Mouse (Mus musculus): ENCODE measurements at regions not wholly inside any gene's neighbourhood (a gene's known extent, or its start where the extent isn't known, plus 50 kb on each side); places are given as distances from the start of the nearest gene placed in this dataset.
A peak's percentile ranks its signal among the peaks of the same experiment; 100 is the strongest.

DNA sequence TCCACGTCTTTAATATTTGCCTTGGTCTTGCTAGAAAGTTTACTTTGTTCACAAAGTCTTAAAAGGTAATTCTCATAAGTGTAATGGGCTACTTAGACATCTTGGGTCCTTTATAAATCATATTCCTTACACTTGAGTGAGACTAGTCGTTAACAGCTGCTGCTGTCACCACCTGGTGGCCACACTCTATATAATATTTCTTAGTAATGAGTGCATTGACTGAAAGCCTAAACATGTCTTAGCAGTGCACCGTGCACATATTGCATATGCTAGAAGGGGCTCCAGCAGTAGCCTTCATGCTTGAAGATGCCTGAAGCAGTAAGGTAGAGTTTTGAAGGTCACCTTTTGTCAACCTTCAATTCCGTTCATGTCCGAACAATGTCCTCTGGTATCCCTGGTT, 177.2 kb downstream of the Nuf2 start:
- H3K9ac ChIP-seq (ENCODE audit: low read depth, low read length), result no peak overlapping the region
- H3K27me3 ChIP-seq (ENCODE audit: control insufficient read depth, insufficient read depth, low read length), result no peaks in the 10 kb centered on the region
- DNase-seq (ENCODE audit: low spot score) (peak; percentile 33), ATAC-seq (ENCODE audit: low FRiP score) (no peak)
- no peaks in the 10 kb centered on the region; the same call in 1 of the 2 replicates for H3K4me1 ChIP-seq (replicated peaks; ENCODE audit: control insufficient read depth, insufficient read depth, low read length)
- no peak overlapping the region for H3K4me2 ChIP-seq (replicated peaks; ENCODE audit: low read depth, low read length)
- H3K36me3 ChIP-seq (ENCODE audit: control insufficient read depth, insufficient read depth, low read length), result no peaks in the 10 kb centered on the region
- no peaks in the 10 kb centered on the region for H3K9me3 ChIP-seq (ENCODE audit: control insufficient read depth, low read length)
- WGBS, result 81% methylated on average over 5 of the region's 5 CpGs
- no peak overlapping the region for H3K27ac ChIP-seq (ENCODE audit: low read depth, low read length)
- no peak overlapping the region for H3K4me3 ChIP-seq (ENCODE audit: low read depth, low read length)

DNA sequence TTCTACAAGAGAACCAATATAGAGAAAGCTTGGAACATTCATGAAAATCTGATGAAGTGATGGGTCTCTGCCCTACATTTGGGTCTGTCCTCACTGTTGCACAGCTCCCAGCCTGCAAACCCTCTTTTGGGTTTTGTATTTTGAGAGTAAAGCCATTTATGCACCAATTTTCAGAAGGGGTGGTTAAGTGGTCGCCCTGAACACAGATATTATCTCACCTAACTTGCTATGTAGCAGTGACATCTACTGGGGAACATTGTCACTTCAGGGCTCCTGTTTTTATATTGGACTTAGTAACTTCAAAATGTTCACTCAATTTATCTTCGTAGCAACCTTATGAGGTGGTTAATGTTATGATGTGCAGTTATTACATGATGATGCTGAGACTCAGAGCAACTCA, 183.6 kb downstream of the Nuf2 start:
- Histone ChIP-seq H3K4me1 (replicated peaks; ENCODE audit: control insufficient read depth, insufficient read depth, low read length) (no peaks in the 10 kb centered on the region), H3K9me3 (ENCODE audit: control insufficient read depth, low read length) (no peaks in the 10 kb centered on the region), H3K36me3 (ENCODE audit: control insufficient read depth, insufficient read depth, low read length) (no peaks in the 10 kb centered on the region), H3K9ac (ENCODE audit: low read depth, low read length) (no peak overlapping the region), H3K4me3 (ENCODE audit: low read depth, low read length) (no peak overlapping the region), H3K4me2 (replicated peaks; ENCODE audit: low read depth, low read length) (no peak overlapping the region), H3K27me3 (ENCODE audit: control insufficient read depth, insufficient read depth, low read length) (no peaks in the 10 kb centered on the region), H3K27ac (ENCODE audit: low read depth, low read length) (no peak overlapping the region)
- ATAC-seq (ENCODE audit: low FRiP score) (no peak), DNase-seq (ENCODE audit: low spot score) (peak; percentile 33)
- 48% methylated on average over 2 of the region's 2 CpGs for WGBS

DNA sequence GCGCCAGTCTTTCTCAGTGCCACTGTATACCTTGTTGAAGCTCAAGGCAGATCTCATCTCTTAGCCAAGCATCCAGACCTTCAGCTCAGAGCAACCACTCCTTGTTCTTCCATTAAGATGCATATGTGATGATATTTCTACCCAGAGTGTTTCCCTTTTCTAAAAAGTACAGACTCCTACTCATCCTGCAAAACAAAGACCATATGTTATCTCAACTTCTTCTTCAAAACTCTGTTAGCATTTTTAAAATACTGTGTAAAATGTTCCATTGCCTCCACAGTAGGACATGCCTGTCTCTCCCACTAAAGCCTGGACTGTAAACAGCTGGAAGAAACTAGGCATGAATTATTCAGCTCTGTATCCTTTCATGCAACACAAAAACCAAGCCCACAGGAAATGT, 184.4 kb downstream of the Nuf2 start:
- 86% methylated on average over 1 of the region's 1 CpGs for WGBS

DNA sequence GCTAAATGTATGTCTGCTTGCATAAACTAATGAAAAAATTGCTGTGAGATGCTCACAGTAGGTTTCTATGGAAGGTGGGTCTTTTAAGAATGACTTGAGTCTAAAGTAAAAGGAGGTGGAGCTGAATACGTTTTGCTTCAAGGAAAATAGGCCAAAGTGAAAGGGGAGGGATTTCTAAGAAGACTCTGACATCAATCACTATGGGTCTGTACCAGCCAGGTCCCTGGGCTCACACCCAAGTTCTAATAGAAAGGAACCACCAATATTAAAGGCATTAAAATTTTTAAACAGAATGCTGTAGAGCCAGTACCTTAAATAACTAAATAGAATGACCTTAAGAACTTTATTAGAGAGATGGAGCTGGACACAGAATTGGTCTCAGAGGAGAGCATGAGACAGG, 190.1 kb downstream of the Nuf2 start:
- Histone ChIP-seq H3K4me1 (replicated peaks; ENCODE audit: control insufficient read depth, insufficient read depth, low read length) (no peaks in the 10 kb centered on the region), H3K27me3 (ENCODE audit: control insufficient read depth, insufficient read depth, low read length) (no peaks in the 10 kb centered on the region), H3K9ac (ENCODE audit: low read depth, low read length) (no peak overlapping the region), H3K27ac (ENCODE audit: low read depth, low read length) (no peak overlapping the region), H3K36me3 (ENCODE audit: control insufficient read depth, insufficient read depth, low read length) (no peaks in the 10 kb centered on the region), H3K4me2 (replicated peaks; ENCODE audit: low read depth, low read length) (no peak overlapping the region), H3K9me3 (ENCODE audit: control insufficient read depth, low read length) (no peaks in the 10 kb centered on the region), H3K4me3 (ENCODE audit: low read depth, low read length) (no peak overlapping the region)
- ATAC-seq (ENCODE audit: low FRiP score) (no peak), DNase-seq (ENCODE audit: low spot score) (no peak)
- 59% methylated on average over 1 of the region's 1 CpGs for WGBS

More for the DNA sequence above, 184.4 kb downstream of the Nuf2 start:
- Histone ChIP-seq H3K27ac (ENCODE audit: low read depth, low read length) (no peak overlapping the region), H3K4me2 (replicated peaks; ENCODE audit: low read depth, low read length) (no peak overlapping the region), H3K27me3 (ENCODE audit: control insufficient read depth, insufficient read depth, low read length) (no peaks in the 10 kb centered on the region), H3K9me3 (ENCODE audit: control insufficient read depth, low read length) (no peaks in the 10 kb centered on the region), H3K36me3 (ENCODE audit: control insufficient read depth, insufficient read depth, low read length) (no peaks in the 10 kb centered on the region), H3K4me3 (ENCODE audit: low read depth, low read length) (no peak overlapping the region), H3K4me1 (replicated peaks; ENCODE audit: control insufficient read depth, insufficient read depth, low read length) (no peaks in the 10 kb centered on the region), H3K9ac (ENCODE audit: low read depth, low read length) (no peak overlapping the region)
- no peak for DNase-seq (ENCODE audit: low spot score)
- no peak for ATAC-seq (ENCODE audit: low FRiP score)

DNA sequence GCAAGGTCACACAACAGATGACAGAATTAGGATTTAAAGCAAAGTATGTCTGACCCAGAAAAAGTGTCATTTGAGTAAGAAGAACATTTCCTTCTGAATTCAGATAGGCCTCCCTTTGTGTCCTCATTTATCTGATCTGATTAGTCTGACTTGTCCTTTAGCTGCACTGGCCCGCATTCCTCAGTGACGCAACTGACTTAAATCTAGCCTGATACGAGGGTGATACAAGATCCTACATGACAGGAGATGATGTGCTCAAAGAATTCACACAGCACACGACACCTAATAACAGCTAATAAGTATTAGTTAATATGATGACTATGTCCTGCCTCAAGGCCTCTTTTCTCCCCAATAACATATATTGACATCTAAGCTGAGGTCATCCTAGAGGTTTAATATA, 192.8 kb downstream of the Nuf2 start:
- Histone ChIP-seq H3K4me2 (replicated peaks; ENCODE audit: low read depth, low read length) (no peak overlapping the region), H3K9ac (ENCODE audit: low read depth, low read length) (no peak overlapping the region), H3K4me1 (replicated peaks; ENCODE audit: control insufficient read depth, insufficient read depth, low read length) (no peaks in the 10 kb centered on the region), H3K36me3 (ENCODE audit: control insufficient read depth, insufficient read depth, low read length) (no peaks in the 10 kb centered on the region), H3K9me3 (ENCODE audit: control insufficient read depth, low read length) (no peaks in the 10 kb centered on the region), H3K27me3 (ENCODE audit: control insufficient read depth, insufficient read depth, low read length) (no peaks in the 10 kb centered on the region), H3K4me3 (ENCODE audit: low read depth, low read length) (no peak overlapping the region), H3K27ac (ENCODE audit: low read depth, low read length) (no peak overlapping the region)
- WGBS, result 71% methylated on average over 4 of the region's 4 CpGs
- ATAC-seq (ENCODE audit: low FRiP score), result no peak
- no peak for DNase-seq (ENCODE audit: low spot score)

DNA sequence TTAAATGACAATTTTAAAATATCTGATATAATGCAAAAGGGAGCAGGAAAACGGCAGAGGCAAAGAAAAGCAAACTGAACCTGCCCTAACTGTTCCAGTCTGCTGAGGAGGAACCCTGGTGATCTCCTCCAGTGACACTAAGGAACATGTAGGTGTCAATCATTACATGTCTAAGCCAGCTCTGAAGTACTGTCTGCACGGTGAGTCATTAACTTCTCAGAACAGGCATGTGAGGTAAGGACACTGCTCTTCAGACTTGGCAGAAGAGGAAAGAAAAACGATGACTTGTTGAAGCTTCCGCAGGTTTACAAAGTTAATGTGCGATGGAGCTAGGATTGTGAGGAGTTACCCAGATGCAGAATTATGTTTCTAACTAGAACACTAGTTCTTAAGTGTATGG, 199.1 kb downstream of the Nuf2 start:
- no peaks in the 10 kb centered on the region for H3K27me3 ChIP-seq (ENCODE audit: control insufficient read depth, insufficient read depth, low read length)
- WGBS, result 90% methylated on average over 5 of the region's 5 CpGs
- ATAC-seq (ENCODE audit: low FRiP score) (no peak), DNase-seq (ENCODE audit: low spot score) (no peak)
- no peak overlapping the region for H3K4me3 ChIP-seq (ENCODE audit: low read depth, low read length)
- no peaks in the 10 kb centered on the region for H3K4me1 ChIP-seq (replicated peaks; ENCODE audit: control insufficient read depth, insufficient read depth, low read length)
- no peak overlapping the region for H3K4me2 ChIP-seq (replicated peaks; ENCODE audit: low read depth, low read length)
- no peak overlapping the region for H3K9ac ChIP-seq (ENCODE audit: low read depth, low read length)
- no peaks in the 10 kb centered on the region for H3K36me3 ChIP-seq (ENCODE audit: control insufficient read depth, insufficient read depth, low read length)
- H3K9me3 ChIP-seq (ENCODE audit: control insufficient read depth, low read length), result no peaks in the 10 kb centered on the region
- no peak overlapping the region for H3K27ac ChIP-seq (ENCODE audit: low read depth, low read length)

DNA sequence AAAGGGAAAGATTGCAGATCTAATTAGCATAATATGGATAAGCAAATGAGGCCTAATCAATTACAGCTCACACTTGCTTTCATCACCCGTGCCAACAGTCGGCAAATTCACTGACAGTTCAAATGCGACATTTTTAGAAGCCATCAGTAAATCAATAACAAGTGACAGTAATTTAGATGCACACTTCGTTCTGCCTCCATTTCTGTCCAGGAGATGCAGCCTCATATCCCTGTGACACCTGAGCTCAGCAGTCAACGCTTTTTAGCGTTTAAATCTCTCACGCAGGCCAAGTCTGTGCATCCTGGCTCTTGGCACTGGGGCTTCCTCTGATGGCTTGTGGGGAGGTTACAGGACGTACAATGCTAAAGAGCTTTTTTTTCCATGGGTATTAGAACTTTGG, 218.0 kb downstream of the Nuf2 start:
- Histone ChIP-seq H3K4me2 (replicated peaks; ENCODE audit: low read depth, low read length) (no peak overlapping the region), H3K4me3 (ENCODE audit: low read depth, low read length) (no peak overlapping the region), H3K4me1 (replicated peaks; ENCODE audit: control insufficient read depth, insufficient read depth, low read length) (no peaks in the 10 kb centered on the region), H3K36me3 (ENCODE audit: control insufficient read depth, insufficient read depth, low read length) (no peaks in the 10 kb centered on the region), H3K27ac (ENCODE audit: low read depth, low read length) (no peak overlapping the region), H3K9ac (ENCODE audit: low read depth, low read length) (no peak overlapping the region), H3K9me3 (ENCODE audit: control insufficient read depth, low read length) (no peaks in the 10 kb centered on the region), H3K27me3 (ENCODE audit: control insufficient read depth, insufficient read depth, low read length) (no peaks in the 10 kb centered on the region)
- 81% methylated on average over 8 of the region's 8 CpGs for WGBS
- ATAC-seq (ENCODE audit: low FRiP score) (no peak), DNase-seq (ENCODE audit: low spot score) (no peak)

DNA sequence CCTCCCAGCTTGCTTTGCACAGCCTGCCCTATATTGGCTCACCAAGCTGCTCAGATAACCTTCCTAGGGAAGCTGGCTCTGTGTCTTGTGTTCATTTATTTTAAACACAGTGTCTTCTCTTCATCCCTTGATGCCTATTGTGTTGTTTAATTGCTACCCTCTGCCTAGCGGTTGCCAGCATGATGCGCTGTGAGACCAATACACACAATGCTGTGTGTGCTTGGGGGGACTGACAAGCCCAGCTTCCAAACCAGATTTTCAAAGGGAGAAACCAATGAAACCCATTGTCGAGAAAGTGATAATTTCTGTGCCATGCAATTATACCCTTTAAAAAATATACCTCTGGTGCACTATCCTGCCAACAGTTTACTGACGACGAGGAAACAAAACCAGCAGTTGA, 247.8 kb downstream of the Nuf2 start:
- 91% methylated on average over 5 of the region's 5 CpGs for WGBS
- Histone ChIP-seq H3K27me3 (ENCODE audit: control insufficient read depth, insufficient read depth, low read length) (no peaks in the 10 kb centered on the region), H3K36me3 (ENCODE audit: control insufficient read depth, insufficient read depth, low read length) (no peaks in the 10 kb centered on the region), H3K4me2 (replicated peaks; ENCODE audit: low read depth, low read length) (no peak overlapping the region), H3K27ac (ENCODE audit: low read depth, low read length) (no peak overlapping the region), H3K4me1 (replicated peaks; ENCODE audit: control insufficient read depth, insufficient read depth, low read length) (no peaks in the 10 kb centered on the region), H3K9me3 (ENCODE audit: control insufficient read depth, low read length) (no peaks in the 10 kb centered on the region), H3K4me3 (ENCODE audit: low read depth, low read length) (no peak overlapping the region), H3K9ac (ENCODE audit: low read depth, low read length) (no peak overlapping the region)
- ATAC-seq (ENCODE audit: low FRiP score), result no peak
- DNase-seq (ENCODE audit: low spot score), result no peak

DNA sequence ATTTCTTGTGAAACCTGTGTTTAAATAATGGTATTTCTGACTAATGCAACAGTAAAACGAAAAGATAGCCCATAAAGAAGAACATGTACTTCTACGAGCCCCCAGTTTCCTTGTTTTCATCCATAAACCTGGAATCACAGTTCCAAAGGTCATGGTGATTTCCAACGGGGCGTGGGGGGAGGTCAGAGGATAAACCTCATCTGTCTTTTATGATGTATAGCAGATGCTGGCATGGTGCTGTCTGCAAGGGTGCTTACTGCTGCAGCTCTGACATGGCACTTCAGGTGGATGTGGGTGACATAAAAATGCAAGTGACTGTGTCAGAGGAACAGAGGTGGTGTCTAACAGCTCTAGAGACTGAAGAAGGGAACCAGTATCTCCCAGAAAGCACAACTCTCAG, 260.5 kb downstream of the Nuf2 start:
- H3K4me1 ChIP-seq (replicated peaks; ENCODE audit: control insufficient read depth, insufficient read depth, low read length), result no peaks in the 10 kb centered on the region
- no peak overlapping the region for H3K4me2 ChIP-seq (replicated peaks; ENCODE audit: low read depth, low read length)
- H3K4me3 ChIP-seq (ENCODE audit: low read depth, low read length), result no peak overlapping the region
- DNase-seq (ENCODE audit: low spot score), result no peak
- H3K27ac ChIP-seq (ENCODE audit: low read depth, low read length), result no peak overlapping the region
- H3K9me3 ChIP-seq (ENCODE audit: control insufficient read depth, low read length), result no peaks in the 10 kb centered on the region
- 72% methylated on average over 4 of the region's 4 CpGs for WGBS
- H3K27me3 ChIP-seq (ENCODE audit: control insufficient read depth, insufficient read depth, low read length), result no peaks in the 10 kb centered on the region
- no peaks in the 10 kb centered on the region for H3K36me3 ChIP-seq (ENCODE audit: control insufficient read depth, insufficient read depth, low read length)
- no peak overlapping the region for H3K9ac ChIP-seq (ENCODE audit: low read depth, low read length)
- ATAC-seq (ENCODE audit: low FRiP score), result no peak
